Mouse (Mus musculus): Measurements from ENCODE around the gene Zw10. TPM values are rescaled to one million over a fixed set of nuclear protein-coding genes. Genes with fewer than 3 reads are reported as not detected.

Gene Zw10
- polyA plus RNA-seq, 1 experiment from 2014 or later: 48.2 TPM

DNA sequence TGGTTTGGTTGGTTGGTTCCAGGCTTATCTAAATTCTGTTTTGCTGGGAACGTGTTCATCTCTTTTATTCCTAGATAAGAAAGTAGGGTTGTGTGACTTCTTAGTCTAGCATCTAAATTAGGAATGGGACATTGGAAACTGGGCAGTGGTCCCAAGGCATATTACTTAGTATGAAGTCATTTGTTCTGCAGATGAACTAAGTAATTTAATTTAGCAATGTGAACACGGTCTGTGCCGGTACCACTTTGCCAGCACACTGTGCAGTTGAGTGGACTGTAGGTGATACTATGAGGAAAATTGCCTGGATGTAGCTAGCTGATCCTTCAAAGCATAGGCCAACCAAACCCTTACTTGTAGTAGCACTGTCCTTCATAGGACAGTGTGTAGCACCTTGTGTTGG, 21.4 kb downstream of the Zw10 start:
- Histone ChIP-seq H3K27ac (ENCODE audit: low read depth, low read length) (no peak overlapping the region), H3K36me3 (ENCODE audit: control insufficient read depth, insufficient read depth, low read length) (peaks cover 69% of the 10 kb centered on the region), H3K4me2 (replicated peaks; ENCODE audit: low read depth, low read length) (no peak overlapping the region), H3K4me3 (ENCODE audit: low read length) (no peak overlapping the region), H3K9ac (ENCODE audit: low read depth, low read length) (no peak overlapping the region), H3K27me3 (ENCODE audit: control insufficient read depth, insufficient read depth, low read length) (no peaks in the 10 kb centered on the region), H3K4me1 (ENCODE audit: control insufficient read depth, insufficient read depth, low read length) (no peaks in the 10 kb centered on the region), H3K9me3 (ENCODE audit: control insufficient read depth, low read length) (no peaks in the 10 kb centered on the region)
- WGBS: 99% methylated on average over 3 of the region's 3 CpGs
- ATAC-seq (ENCODE audit: low FRiP score, low TSS enrichment): no peak

DNA sequence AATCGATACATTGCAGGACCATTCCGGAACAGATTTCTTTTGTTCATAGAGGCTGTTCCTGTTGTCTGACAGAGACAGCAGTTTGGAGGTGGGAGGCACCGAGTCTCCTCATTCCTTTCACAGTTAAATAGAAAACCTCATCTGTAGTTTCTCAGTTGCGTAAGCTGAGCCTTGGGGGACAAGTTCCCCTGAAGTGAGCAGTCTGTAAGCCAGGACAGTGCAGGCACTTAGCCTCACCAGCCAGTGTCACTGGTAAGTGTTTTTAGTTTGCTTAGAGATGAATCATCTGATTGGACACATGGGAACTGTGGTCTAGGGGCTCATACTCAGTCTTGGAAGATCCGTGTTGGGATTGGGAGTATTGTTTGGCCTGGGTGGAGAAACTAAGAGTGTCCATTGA, 25.7 kb downstream of the Zw10 start, which contains the start of gene Tmprss5:
Gene Tmprss5, plus strand, starts transcription at position 154 of the 400 bp plus-strand sequence.
- Histone ChIP-seq H3K4me3 (ENCODE audit: low read length) (no peak within 1 kb of the TSS), H3K36me3 (ENCODE audit: control insufficient read depth, insufficient read depth, low read length) (peaks cover 34% of the 10 kb centered on the region), H3K4me2 (replicated peaks; ENCODE audit: low read depth, low read length) (no peak within 1 kb of the TSS), H3K27ac (ENCODE audit: low read depth, low read length) (no peak within 1 kb of the TSS), H3K9ac (ENCODE audit: low read depth, low read length) (no peak within 1 kb of the TSS), H3K9me3 (ENCODE audit: control insufficient read depth, low read length) (no peaks in the 10 kb centered on the region), H3K27me3 (ENCODE audit: control insufficient read depth, insufficient read depth, low read length) (no peaks in the 10 kb centered on the region), H3K4me1 (ENCODE audit: control insufficient read depth, insufficient read depth, low read length) (no peaks in the 10 kb centered on the region)
- WGBS: 61% methylated on average over 5 of the region's 5 CpGs
- ATAC-seq (ENCODE audit: low FRiP score, low TSS enrichment): no peak

DNA sequence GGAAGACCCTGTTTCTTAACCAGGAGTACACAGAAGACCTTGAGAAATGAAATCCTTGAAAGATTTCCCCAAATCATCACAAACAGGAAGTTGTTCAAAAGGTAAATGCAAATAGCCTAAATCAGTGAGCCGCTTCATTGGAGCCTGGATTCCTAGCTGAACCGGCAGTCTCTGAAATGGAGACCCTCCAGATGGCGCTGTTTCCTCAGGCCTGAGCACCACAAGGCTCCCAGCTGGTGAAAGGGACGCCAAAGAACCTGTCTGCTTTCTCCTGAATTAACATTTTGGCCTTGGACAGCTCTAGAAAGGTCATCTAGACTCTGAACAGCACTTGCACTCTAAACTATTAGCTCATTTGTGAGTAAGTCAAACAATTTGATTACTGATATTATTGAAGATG, 26.1 kb downstream of the Zw10 start:
- H3K4me3 ChIP-seq (ENCODE audit: low read length): no peak overlapping the region
- WGBS: 12% methylated on average over 4 of the region's 4 CpGs
- H3K4me2 ChIP-seq (replicated peaks; ENCODE audit: low read depth, low read length): no peak overlapping the region
- H3K4me1 ChIP-seq (ENCODE audit: control insufficient read depth, insufficient read depth, low read length): no peaks in the 10 kb centered on the region
- H3K9me3 ChIP-seq (ENCODE audit: control insufficient read depth, low read length): no peaks in the 10 kb centered on the region
- no peak overlapping the region for H3K27ac ChIP-seq (ENCODE audit: low read depth, low read length)
- H3K36me3 ChIP-seq (ENCODE audit: control insufficient read depth, insufficient read depth, low read length): peaks cover 34% of the 10 kb centered on the region
- H3K27me3 ChIP-seq (ENCODE audit: control insufficient read depth, insufficient read depth, low read length): no peaks in the 10 kb centered on the region
- ATAC-seq (ENCODE audit: low FRiP score, low TSS enrichment): no peak
- H3K9ac ChIP-seq (ENCODE audit: low read depth, low read length): no peak overlapping the region

DNA sequence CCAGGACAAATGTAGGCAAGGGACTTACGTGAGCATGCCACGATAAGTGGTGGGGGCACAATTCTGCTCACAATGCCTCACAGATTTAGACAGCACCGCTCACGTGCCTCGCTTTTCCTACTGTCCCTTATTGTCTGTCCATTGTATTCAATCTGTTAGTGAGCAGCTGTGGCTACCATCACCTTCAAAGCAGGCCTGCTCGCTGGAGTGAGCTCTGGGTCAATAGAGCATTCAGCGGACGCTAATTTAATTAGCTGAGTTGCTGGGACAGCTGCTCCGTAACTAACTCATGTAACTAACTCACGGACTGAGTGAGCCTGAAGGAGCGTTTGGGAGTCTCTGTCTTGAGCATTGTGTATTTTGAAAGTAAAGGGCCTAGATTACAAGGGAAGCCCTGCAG, 31.9 kb downstream of the Zw10 start:
- H3K4me1 ChIP-seq (ENCODE audit: control insufficient read depth, insufficient read depth, low read length): 0 out of 2 replicates have a peak, but pooled peaks cover 3% of the 10 kb centered on the region
- ATAC-seq (ENCODE audit: low FRiP score, low TSS enrichment): no peak
- no peaks in the 10 kb centered on the region for H3K27me3 ChIP-seq (ENCODE audit: control insufficient read depth, insufficient read depth, low read length)
- no peak overlapping the region for H3K4me2 ChIP-seq (replicated peaks; ENCODE audit: low read depth, low read length)
- no peak overlapping the region for H3K4me3 ChIP-seq (ENCODE audit: low read length)
- no peak overlapping the region for H3K27ac ChIP-seq (ENCODE audit: low read depth, low read length)
- WGBS: 32% methylated on average over 11 of the region's 11 CpGs
- H3K9ac ChIP-seq (ENCODE audit: low read depth, low read length): no peak overlapping the region
- no peaks in the 10 kb centered on the region; the same call in 1 of the 2 replicates for H3K36me3 ChIP-seq (ENCODE audit: control insufficient read depth, insufficient read depth, low read length)
- no peaks in the 10 kb centered on the region for H3K9me3 ChIP-seq (ENCODE audit: control insufficient read depth, low read length)

DNA sequence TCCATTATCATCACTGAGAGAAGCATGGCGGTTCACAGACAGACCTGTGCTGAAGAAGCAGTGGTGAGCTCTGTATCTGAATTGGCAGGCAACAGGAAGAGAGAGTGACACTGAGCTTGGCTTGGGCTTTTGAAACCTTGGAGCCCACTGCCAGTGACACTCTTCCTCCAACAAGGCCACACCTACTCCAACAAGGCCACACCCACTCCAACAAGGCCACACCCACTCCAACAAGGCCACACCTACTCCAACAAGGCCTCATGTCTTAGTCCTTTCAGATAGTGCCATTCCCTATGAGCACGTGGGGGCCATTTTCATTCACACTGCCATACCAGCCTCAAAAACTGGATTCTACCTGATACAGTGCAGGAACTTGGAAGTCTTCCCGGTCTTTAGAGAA, 43.5 kb downstream of the Zw10 start:
- Histone ChIP-seq H3K27ac (ENCODE audit: low read depth, low read length) (no peak overlapping the region), H3K9me3 (ENCODE audit: control insufficient read depth, low read length) (no peaks in the 10 kb centered on the region), H3K4me2 (replicated peaks; ENCODE audit: low read depth, low read length) (no peak overlapping the region), H3K4me3 (ENCODE audit: low read length) (no peak overlapping the region), H3K9ac (ENCODE audit: low read depth, low read length) (no peak overlapping the region), H3K4me1 (ENCODE audit: control insufficient read depth, insufficient read depth, low read length) (no peaks in the 10 kb centered on the region), H3K36me3 (ENCODE audit: control insufficient read depth, insufficient read depth, low read length) (no peaks in the 10 kb centered on the region), H3K27me3 (ENCODE audit: control insufficient read depth, insufficient read depth, low read length) (no peaks in the 10 kb centered on the region)
- 98% methylated on average over 3 of the region's 3 CpGs for WGBS
- ATAC-seq (ENCODE audit: low FRiP score, low TSS enrichment): no peak

DNA sequence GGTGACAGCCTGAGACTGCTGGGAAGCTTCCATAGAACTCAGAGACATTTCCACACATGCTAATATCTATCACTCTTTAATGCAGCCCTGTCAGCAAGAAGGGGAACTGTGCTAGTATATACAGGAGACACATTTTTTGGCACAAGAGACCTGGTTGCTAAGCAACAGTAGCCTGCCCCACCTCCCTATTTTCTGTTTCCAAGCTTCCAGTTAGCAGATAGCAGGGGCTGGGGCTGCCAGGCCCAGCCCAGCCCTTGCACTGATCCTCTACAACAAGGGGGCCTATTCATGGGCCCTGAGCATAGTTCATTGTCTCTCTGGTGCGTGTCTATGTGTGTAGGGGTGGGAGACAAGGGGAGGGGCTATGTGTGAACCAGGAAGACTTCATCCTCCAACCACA, 46.9 kb downstream of the Zw10 start:
- Histone ChIP-seq H3K36me3 (ENCODE audit: control insufficient read depth, insufficient read depth, low read length) (no peaks in the 10 kb centered on the region), H3K9me3 (ENCODE audit: control insufficient read depth, low read length) (no peaks in the 10 kb centered on the region), H3K4me3 (ENCODE audit: low read length) (no peak overlapping the region), H3K27ac (ENCODE audit: low read depth, low read length) (no peak overlapping the region), H3K4me1 (ENCODE audit: control insufficient read depth, insufficient read depth, low read length) (no peaks in the 10 kb centered on the region), H3K27me3 (ENCODE audit: control insufficient read depth, insufficient read depth, low read length) (no peaks in the 10 kb centered on the region), H3K4me2 (replicated peaks; ENCODE audit: low read depth, low read length) (no peak overlapping the region), H3K9ac (ENCODE audit: low read depth, low read length) (no peak overlapping the region)
- WGBS: 45% methylated on average over 1 of the region's 1 CpGs
- no peak for ATAC-seq (ENCODE audit: low FRiP score, low TSS enrichment)

DNA sequence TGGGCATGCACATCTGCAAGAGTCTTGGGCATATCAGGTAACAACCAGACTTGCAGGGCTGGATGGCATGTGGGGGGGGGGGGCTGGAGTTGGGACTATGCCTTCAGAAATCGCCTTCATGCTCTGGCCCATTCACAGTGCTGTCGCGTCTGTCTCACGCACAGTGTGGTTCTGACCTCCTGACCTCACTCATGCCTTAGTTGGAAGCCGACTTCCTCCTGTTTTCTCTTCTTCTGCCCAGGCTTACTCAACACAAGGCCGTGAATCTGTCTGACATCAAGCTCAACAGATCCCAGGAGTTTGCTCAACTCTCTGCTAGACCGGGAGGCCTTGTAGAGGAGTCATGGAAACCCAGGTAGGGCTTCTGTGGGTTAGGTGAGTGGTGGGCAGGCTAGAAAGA, 53.7 kb downstream of the Zw10 start:
- no peak overlapping the region for H3K4me3 ChIP-seq (ENCODE audit: low read length)
- H3K36me3 ChIP-seq (ENCODE audit: control insufficient read depth, insufficient read depth, low read length): no peaks in the 10 kb centered on the region
- ATAC-seq (ENCODE audit: low FRiP score, low TSS enrichment): peak; percentile 41; the same call in 1 of the 2 replicates
- H3K9me3 ChIP-seq (ENCODE audit: control insufficient read depth, low read length): no peaks in the 10 kb centered on the region
- no peak overlapping the region for H3K27ac ChIP-seq (ENCODE audit: low read depth, low read length)
- 42% methylated on average over 7 of the region's 7 CpGs for WGBS
- H3K4me2 ChIP-seq (replicated peaks; ENCODE audit: low read depth, low read length): no peak overlapping the region
- H3K9ac ChIP-seq (ENCODE audit: low read depth, low read length): no peak overlapping the region
- H3K27me3 ChIP-seq (ENCODE audit: control insufficient read depth, insufficient read depth, low read length): no peaks in the 10 kb centered on the region
- peaks cover 6% of the 10 kb centered on the region; the same call in 1 of the 2 replicates for H3K4me1 ChIP-seq (ENCODE audit: control insufficient read depth, insufficient read depth, low read length)

DNA sequence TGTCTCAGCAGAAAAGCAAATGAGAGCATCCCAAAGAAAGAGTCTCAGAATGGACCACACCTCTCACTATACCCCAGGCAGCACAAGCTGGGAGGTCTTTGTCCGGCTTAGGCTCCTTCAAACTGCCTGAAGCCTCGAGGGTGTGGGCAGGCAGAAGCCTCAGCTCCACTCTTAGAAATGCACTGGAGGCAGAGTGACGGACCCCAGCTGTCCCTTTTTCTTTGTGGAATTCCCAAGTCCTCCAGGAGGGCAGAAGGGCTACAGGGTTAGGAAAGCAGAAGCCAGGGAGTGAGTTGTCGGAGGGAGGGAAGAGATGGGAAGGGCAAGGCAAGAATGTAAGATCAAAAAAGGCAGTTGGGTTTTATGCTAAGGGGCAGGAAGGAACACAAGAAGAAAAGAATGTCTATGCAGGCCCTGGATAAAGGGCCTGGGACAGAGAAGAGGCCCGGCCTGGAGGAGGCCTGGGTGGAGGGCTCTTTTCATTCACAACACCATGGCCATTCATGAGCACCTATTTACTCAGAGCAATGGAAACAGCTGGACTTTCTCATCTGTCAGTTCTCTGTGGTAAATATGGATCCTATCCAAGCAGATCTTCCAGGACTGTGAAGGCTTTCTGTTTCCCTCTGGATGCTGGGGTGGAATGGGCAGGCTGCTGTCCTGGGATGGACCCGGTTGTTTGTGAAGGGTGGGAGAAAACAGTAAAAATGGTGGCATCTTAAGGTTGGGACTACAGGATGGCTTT, 55.2 kb downstream of the Zw10 start:
- WGBS: 40% methylated on average over 6 of the region's 6 CpGs
- peak overlapping the region; percentile 62; the same call in 1 of the 2 replicates for H3K27ac ChIP-seq (ENCODE audit: low read depth, low read length)
- H3K4me1 ChIP-seq (ENCODE audit: control insufficient read depth, insufficient read depth, low read length): peaks cover 6% of the 10 kb centered on the region; the same call in 1 of the 2 replicates
- H3K9ac ChIP-seq (ENCODE audit: low read depth, low read length): no peak overlapping the region
- H3K36me3 ChIP-seq (ENCODE audit: control insufficient read depth, insufficient read depth, low read length): no peaks in the 10 kb centered on the region
- no peaks in the 10 kb centered on the region for H3K27me3 ChIP-seq (ENCODE audit: control insufficient read depth, insufficient read depth, low read length)
- no peaks in the 10 kb centered on the region for H3K9me3 ChIP-seq (ENCODE audit: control insufficient read depth, low read length)
- ATAC-seq (ENCODE audit: low FRiP score, low TSS enrichment): peak; percentile 81
- no peak overlapping the region for H3K4me2 ChIP-seq (replicated peaks; ENCODE audit: low read depth, low read length)
- no peak overlapping the region for H3K4me3 ChIP-seq (ENCODE audit: low read length)

DNA sequence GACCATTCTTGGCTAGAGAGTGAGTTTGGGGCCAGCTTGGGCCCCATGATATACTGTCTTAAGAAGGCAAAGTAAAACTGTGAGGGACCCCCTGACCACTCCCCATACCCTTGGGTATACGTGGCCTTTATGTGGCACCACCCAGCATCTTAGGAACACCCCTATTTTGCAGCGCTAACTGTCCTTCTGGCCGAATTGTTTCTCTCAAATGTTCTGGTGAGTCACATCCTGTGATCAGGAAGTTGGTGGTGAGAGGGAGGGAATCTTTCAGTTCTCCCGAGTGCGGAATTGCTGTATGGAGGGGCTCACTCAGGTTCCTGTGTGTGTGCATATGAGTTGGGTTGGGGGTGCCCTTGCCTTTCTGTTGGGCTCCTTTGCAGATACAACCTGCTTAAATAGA, 55.9 kb downstream of the Zw10 start:
- Histone ChIP-seq H3K9me3 (ENCODE audit: control insufficient read depth, low read length) (no peaks in the 10 kb centered on the region), H3K4me3 (ENCODE audit: low read length) (no peak overlapping the region), H3K27me3 (ENCODE audit: control insufficient read depth, insufficient read depth, low read length) (no peaks in the 10 kb centered on the region), H3K4me2 (replicated peaks; ENCODE audit: low read depth, low read length) (no peak overlapping the region), H3K4me1 (ENCODE audit: control insufficient read depth, insufficient read depth, low read length) (peaks cover 6% of the 10 kb centered on the region; the same call in 1 of the 2 replicates), H3K27ac (ENCODE audit: low read depth, low read length) (peak overlapping the region; percentile 62; the same call in 1 of the 2 replicates), H3K36me3 (ENCODE audit: control insufficient read depth, insufficient read depth, low read length) (no peaks in the 10 kb centered on the region), H3K9ac (ENCODE audit: low read depth, low read length) (no peak overlapping the region)
- WGBS: 75% methylated on average over 5 of the region's 5 CpGs
- no peak for ATAC-seq (ENCODE audit: low FRiP score, low TSS enrichment)

Measured in kidney, embryonic 14.5 days (tissue).